Mouse (Mus musculus): ENCODE results near the gene Pigv. TPM values are rescaled to one million over a fixed set of nuclear protein-coding genes. Genes with fewer than 3 reads are reported as not detected.
A peak's percentile ranks its signal among the peaks of the same experiment; 100 is the strongest.

Gene Pigv
- polyA plus RNA-seq, 1 experiment from 2014 or later, result 20.7 TPM

DNA sequence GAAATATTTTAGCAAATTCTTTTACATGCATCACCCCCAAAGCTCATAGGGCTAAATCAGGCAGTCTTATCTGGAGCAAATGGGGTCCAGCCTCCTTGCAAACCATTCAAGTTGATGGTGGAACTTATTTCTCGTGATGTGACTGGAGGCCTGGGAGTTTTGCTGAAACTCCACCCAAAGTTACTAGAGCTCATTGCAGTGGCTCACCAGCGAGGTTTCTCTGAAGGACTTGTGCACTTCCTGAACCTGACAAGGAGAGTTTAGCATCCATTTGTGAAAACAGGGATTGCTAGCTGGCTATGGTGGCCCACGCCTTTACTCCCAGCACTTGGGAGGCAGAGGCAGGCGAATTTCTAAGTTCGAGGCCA is 38.4 kb downstream of the Pigv start:
- WGBS, result 75% methylated on average over 5 of the region's 5 CpGs
- Histone ChIP-seq H3K9me3 (ENCODE audit: control insufficient read depth, low read length) (no peaks in the 10 kb centered on the region), H3K9ac (ENCODE audit: low read length) (no peak overlapping the region; the same call in 1 of the 2 replicates), H3K4me3 (ENCODE audit: low read length) (no peak overlapping the region), H3K36me3 (ENCODE audit: control insufficient read depth, insufficient read depth, low read length) (no peaks in the 10 kb centered on the region), H3K27me3 (ENCODE audit: control insufficient read depth, insufficient read depth, low read depth, low read length) (no peaks in the 10 kb centered on the region), H3K4me1 (replicated peaks; ENCODE audit: control insufficient read depth, insufficient read depth, low read length) (peaks cover 21% of the 10 kb centered on the region), H3K27ac (ENCODE audit: low read length) (no peak overlapping the region), H3K4me2 (ENCODE audit: low read depth, low read length) (no peak overlapping the region)
- no peak for ATAC-seq (ENCODE audit: low read depth)

DNA sequence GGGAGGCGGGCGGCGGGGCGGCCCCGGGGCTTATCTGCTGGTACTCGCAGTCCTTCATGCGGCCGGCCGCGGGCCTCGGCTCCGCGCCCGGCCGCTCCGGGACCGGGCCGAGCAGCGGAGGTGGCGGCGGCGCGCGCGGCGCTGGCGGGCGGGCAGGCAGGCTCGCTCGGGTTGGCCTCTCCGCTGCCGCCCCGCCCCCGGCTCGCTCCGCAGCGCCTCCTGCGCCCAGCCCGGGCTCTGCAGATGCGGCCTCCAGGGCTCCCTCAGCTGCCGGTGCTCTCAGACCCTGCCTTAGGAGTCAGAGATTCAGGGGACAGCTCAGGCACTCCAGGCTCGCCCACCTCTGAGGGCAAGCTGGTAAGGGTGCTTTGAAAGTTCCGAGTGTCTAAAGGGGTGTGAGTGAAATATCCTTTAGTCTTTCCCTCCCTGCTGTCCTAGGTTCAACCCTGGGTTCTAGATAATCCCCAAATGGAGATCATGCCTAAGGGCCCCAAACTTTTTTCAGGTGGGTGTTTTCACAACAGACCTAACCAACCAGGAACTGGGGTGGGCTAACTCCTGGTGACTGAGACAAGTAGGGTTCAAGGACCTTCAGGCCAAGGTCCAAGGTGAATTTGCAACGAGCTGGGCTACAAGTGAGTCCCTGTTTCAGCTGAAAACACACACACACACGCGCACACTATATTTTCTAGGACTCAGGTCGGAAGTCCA is 39.0 kb downstream of the Pigv start:
- peak overlapping the region; percentile 69 for H3K27ac ChIP-seq (ENCODE audit: low read length)
- H3K36me3 ChIP-seq (ENCODE audit: control insufficient read depth, insufficient read depth, low read length), result no peaks in the 10 kb centered on the region
- H3K4me2 ChIP-seq (ENCODE audit: low read depth, low read length), result peak overlapping the region; percentile 83
- peaks cover 21% of the 10 kb centered on the region for H3K4me1 ChIP-seq (replicated peaks; ENCODE audit: control insufficient read depth, insufficient read depth, low read length)
- no peaks in the 10 kb centered on the region for H3K9me3 ChIP-seq (ENCODE audit: control insufficient read depth, low read length)
- WGBS, result 22% methylated on average over 14 of the region's 47 CpGs
- H3K4me3 ChIP-seq (ENCODE audit: low read length), result peak overlapping the region; percentile 87
- H3K9ac ChIP-seq (ENCODE audit: low read length), result peak overlapping the region; percentile 94
- peak; percentile 89 for ATAC-seq (ENCODE audit: low read depth)
- no peaks in the 10 kb centered on the region for H3K27me3 ChIP-seq (ENCODE audit: control insufficient read depth, insufficient read depth, low read depth, low read length)

DNA sequence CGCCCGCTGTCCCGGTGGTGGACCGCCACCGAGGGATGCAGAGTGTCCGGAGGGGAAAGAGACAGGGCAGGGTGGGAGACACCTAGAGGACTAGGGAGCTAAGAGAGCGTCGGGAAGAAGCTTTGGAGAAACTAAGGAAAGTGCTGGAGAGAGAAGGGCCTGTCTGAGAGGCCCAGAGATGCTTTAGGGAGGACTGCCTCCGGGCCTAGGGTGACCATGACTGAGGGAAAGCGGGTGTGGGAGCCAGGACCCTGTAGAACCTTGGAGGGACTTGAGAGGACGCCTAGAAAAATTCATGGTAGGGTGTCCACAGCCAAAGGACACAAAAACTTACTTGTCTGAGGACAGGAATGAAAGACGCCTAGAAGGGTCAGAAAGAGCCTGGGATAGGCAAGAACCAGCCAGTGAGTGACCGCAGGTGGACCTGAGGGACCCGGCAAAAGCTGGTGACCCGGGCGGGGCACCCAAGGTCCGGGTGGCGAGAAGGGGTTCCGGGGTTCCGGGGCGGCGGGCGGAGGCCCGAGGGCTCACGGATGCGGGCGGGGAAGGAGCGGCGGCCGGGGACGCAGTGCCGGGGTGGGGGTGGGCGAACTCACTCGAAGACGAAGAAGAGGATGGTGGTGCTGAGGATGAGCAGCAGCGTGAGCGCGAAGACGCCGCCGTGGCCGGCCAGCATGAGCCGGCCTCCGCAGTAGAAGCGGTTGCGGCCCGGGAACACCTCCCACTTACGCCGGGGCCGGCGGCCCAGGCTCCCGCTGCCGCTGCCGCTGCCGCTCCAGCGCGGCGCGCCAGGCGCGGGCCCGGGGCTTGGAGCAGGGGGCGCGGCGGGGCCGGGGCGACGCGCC is 39.7 kb downstream of the Pigv start:
- Histone ChIP-seq H3K36me3 (ENCODE audit: control insufficient read depth, insufficient read depth, low read length) (no peaks in the 10 kb centered on the region), H3K27me3 (ENCODE audit: control insufficient read depth, insufficient read depth, low read depth, low read length) (no peaks in the 10 kb centered on the region), H3K9ac (ENCODE audit: low read length) (peak overlapping the region; percentile 94), H3K9me3 (ENCODE audit: control insufficient read depth, low read length) (no peaks in the 10 kb centered on the region), H3K4me1 (replicated peaks; ENCODE audit: control insufficient read depth, insufficient read depth, low read length) (peaks cover 21% of the 10 kb centered on the region), H3K4me3 (ENCODE audit: low read length) (peak overlapping the region; percentile 87), H3K4me2 (ENCODE audit: low read depth, low read length) (peak overlapping the region; percentile 83), H3K27ac (ENCODE audit: low read length) (peak overlapping the region; percentile 69)
- peak; percentile 77 for ATAC-seq (ENCODE audit: low read depth)
- 3% methylated on average over 36 of the region's 69 CpGs for WGBS

DNA sequence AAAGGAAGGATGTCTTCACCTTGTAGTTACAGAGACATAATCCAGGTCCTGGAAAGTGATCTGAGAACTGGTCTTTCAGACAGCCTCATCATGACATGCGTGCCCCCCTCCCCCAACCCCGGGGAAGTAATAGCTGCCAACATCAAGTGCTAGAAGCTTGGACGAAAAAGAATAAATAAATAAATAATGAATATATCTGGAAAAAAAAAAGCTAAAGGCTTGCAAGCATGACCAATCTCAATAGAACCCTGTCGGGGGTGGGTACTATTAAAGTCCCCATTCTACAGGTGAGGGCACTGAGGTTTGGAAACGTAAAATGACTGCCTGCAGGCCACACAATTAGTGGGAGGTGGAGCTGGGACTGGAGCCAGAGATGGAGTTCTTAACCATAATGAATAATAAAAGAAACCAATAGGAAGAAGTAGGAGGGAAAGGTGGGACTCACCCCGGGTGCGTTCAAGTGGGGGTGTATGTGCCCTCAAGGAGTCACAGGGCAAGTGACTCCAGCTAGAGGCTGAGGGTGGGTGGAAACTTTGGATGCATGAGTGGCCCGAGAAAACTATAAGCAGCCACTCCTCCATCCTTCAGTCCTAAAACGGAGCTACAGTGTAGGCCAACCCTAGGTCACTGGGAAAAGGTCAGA is 40.6 kb downstream of the Pigv start:
- Histone ChIP-seq H3K4me1 (replicated peaks; ENCODE audit: control insufficient read depth, insufficient read depth, low read length) (peaks cover 21% of the 10 kb centered on the region), H3K4me2 (ENCODE audit: low read depth, low read length) (peak overlapping the region; percentile 83), H3K4me3 (ENCODE audit: low read length) (peak overlapping the region; percentile 87), H3K9ac (ENCODE audit: low read length) (peak overlapping the region; percentile 94), H3K27me3 (ENCODE audit: control insufficient read depth, insufficient read depth, low read depth, low read length) (no peaks in the 10 kb centered on the region), H3K9me3 (ENCODE audit: control insufficient read depth, low read length) (no peaks in the 10 kb centered on the region), H3K27ac (ENCODE audit: low read length) (no peak overlapping the region), H3K36me3 (ENCODE audit: control insufficient read depth, insufficient read depth, low read length) (no peaks in the 10 kb centered on the region)
- 27% methylated on average over 9 of the region's 9 CpGs for WGBS
- ATAC-seq (ENCODE audit: low read depth), result no peak

DNA sequence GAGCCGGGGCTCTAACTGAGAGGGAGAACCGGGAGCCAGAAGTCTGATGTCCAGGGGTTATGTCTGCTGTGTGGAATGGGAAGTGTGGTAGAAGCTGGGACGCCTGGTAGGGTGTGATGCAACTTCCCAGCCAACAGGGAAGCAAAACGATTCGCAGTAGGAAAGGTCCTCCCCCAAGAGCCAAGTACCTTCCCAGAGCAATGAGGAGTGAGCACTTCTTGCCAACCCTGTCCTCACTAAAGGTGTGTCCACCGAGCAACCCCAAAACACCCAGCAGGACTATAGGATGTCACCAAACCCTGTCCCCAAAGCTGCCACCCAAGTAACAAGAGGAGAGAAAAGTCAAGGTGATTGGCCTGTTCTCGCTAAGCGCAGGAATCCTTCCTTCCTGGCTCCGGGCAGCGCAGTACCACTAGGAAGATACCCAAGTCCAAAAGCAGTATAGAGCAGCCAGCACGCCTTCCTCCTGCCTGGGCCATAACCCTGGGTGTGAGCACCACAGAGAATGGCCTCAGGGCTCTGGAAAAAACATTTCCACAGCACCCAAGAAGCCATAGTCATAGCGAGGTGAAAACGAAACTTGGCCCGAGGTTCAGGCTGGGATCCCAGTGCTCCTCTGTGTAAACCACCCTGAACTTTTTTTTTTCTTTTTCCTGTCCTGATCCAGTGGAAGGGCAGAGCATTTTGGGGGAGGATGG is 41.2 kb downstream of the Pigv start:
- H3K9ac ChIP-seq (ENCODE audit: low read length), result peak overlapping the region; percentile 34; the same call in 1 of the 2 replicates
- WGBS, result 65% methylated on average over 14 of the region's 14 CpGs
- H3K27ac ChIP-seq (ENCODE audit: low read length), result no peak overlapping the region
- no peaks in the 10 kb centered on the region for H3K27me3 ChIP-seq (ENCODE audit: control insufficient read depth, insufficient read depth, low read depth, low read length)
- H3K4me1 ChIP-seq (replicated peaks; ENCODE audit: control insufficient read depth, insufficient read depth, low read length), result peaks cover 21% of the 10 kb centered on the region
- H3K36me3 ChIP-seq (ENCODE audit: control insufficient read depth, insufficient read depth, low read length), result no peaks in the 10 kb centered on the region
- H3K4me2 ChIP-seq (ENCODE audit: low read depth, low read length), result peak overlapping the region; percentile 83
- no peak for ATAC-seq (ENCODE audit: low read depth)
- no peaks in the 10 kb centered on the region for H3K9me3 ChIP-seq (ENCODE audit: control insufficient read depth, low read length)
- peak overlapping the region; percentile 87; the same call in 1 of the 2 replicates for H3K4me3 ChIP-seq (ENCODE audit: low read length)

DNA sequence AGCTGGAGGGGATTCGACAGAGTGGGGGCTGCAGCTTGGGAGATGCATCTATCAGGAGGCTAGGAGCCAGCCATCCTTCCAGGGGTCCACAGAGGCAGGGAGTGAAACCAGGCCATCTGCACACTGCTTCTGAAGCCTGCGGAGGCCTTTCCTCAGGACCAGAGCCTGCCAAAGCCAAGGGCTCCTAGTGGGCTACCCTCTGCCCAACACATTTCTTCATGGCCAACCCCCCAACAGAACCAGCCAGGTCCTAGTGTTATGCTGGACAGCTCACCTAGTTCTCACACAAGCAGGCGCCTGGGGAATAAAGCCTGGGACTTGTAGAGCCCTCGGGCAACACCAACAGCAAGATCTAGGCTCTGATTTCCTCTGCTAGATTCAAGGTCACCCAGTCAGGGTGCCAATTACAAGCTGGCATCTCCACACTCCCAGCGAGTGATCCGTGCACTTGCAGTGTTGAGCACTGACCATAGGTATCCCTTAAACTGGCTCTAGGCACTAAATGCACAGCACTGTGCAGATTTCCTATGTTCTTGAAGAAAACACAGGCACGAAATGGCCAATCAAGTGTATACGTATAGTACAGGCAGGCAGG is 42.0 kb downstream of the Pigv start:
- no peak overlapping the region for H3K9ac ChIP-seq (ENCODE audit: low read length)
- H3K36me3 ChIP-seq (ENCODE audit: control insufficient read depth, insufficient read depth, low read length), result peaks cover 4% of the 10 kb centered on the region; the same call in 1 of the 2 replicates
- 84% methylated on average over 8 of the region's 8 CpGs for WGBS

DNA sequence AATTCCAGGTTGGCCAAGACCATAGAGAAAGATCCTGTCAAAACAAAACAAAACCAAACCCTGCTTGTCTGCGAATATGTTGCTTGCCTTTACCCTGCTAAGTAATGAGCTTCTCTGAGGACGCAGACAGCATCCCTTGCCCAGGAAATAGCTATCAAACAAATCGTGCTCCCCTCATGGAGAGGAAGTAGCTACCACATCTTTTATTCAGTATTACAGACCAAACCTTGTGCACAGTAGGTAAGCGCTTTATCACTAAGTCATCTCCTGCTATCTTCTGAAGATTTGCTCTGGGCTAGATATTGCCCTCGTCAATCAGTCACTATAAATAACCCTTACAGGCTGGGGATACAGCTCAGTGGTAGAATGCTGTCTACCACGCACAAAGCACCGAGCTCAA is 43.3 kb downstream of the Pigv start:
- WGBS, result 72% methylated on average over 7 of the region's 7 CpGs
- no peak overlapping the region for H3K4me2 ChIP-seq (ENCODE audit: low read depth, low read length)
- no peak overlapping the region for H3K9ac ChIP-seq (ENCODE audit: low read length)
- peaks cover 21% of the 10 kb centered on the region for H3K4me1 ChIP-seq (replicated peaks; ENCODE audit: control insufficient read depth, insufficient read depth, low read length)
- peaks cover 6% of the 10 kb centered on the region; the same call in 1 of the 2 replicates for H3K36me3 ChIP-seq (ENCODE audit: control insufficient read depth, insufficient read depth, low read length)
- no peaks in the 10 kb centered on the region for H3K9me3 ChIP-seq (ENCODE audit: control insufficient read depth, low read length)
- ATAC-seq (ENCODE audit: low read depth), result no peak
- H3K27me3 ChIP-seq (ENCODE audit: control insufficient read depth, insufficient read depth, low read depth, low read length), result no peaks in the 10 kb centered on the region
- no peak overlapping the region for H3K27ac ChIP-seq (ENCODE audit: low read length)
- H3K4me3 ChIP-seq (ENCODE audit: low read length), result no peak overlapping the region

More for the DNA sequence above, 42.0 kb downstream of the Pigv start:
- H3K9me3 ChIP-seq (ENCODE audit: control insufficient read depth, low read length), result no peaks in the 10 kb centered on the region
- H3K4me1 ChIP-seq (replicated peaks; ENCODE audit: control insufficient read depth, insufficient read depth, low read length), result peaks cover 21% of the 10 kb centered on the region
- ATAC-seq (ENCODE audit: low read depth), result no peak
- no peak overlapping the region for H3K4me3 ChIP-seq (ENCODE audit: low read length)
- no peak overlapping the region for H3K27ac ChIP-seq (ENCODE audit: low read length)
- peak overlapping the region; percentile 83; the same call in 1 of the 2 replicates for H3K4me2 ChIP-seq (ENCODE audit: low read depth, low read length)
- H3K27me3 ChIP-seq (ENCODE audit: control insufficient read depth, insufficient read depth, low read depth, low read length), result no peaks in the 10 kb centered on the region

DNA sequence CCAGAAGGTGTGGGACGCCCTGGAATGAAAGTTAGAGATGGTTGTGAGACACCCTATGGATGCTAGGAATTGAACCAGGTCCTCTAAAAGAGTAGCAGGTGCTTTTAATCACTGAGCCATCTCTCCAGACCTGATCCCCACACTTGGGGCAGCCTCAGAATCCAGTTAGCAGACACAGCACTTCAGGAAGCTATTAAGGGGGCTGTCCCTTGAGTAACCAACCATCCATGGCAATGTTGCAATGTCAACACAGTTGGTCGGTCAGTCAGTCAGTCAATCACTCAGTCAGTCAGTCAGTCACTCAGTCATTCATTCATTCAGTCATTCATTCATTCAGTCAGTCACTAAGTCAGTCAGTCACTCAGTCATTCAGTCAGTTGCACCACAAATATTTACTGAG is 43.9 kb downstream of the Pigv start:
- Histone ChIP-seq H3K9ac (ENCODE audit: low read length) (no peak overlapping the region), H3K27ac (ENCODE audit: low read length) (no peak overlapping the region), H3K4me3 (ENCODE audit: low read length) (no peak overlapping the region), H3K9me3 (ENCODE audit: control insufficient read depth, low read length) (no peaks in the 10 kb centered on the region), H3K4me1 (replicated peaks; ENCODE audit: control insufficient read depth, insufficient read depth, low read length) (peaks cover 21% of the 10 kb centered on the region), H3K27me3 (ENCODE audit: control insufficient read depth, insufficient read depth, low read depth, low read length) (no peaks in the 10 kb centered on the region), H3K36me3 (ENCODE audit: control insufficient read depth, insufficient read depth, low read length) (peaks cover 6% of the 10 kb centered on the region; the same call in 1 of the 2 replicates), H3K4me2 (ENCODE audit: low read depth, low read length) (no peak overlapping the region)
- no peak for ATAC-seq (ENCODE audit: low read depth)
- 77% methylated on average over 2 of the region's 2 CpGs for WGBS
